Mouse (Mus musculus) embryonic facial prominence, embryonic 10.5 days (tissue): Measurements from ENCODE around the gene Mettl5. TPM values are rescaled to one million over a fixed set of nuclear protein-coding genes. Genes with fewer than 3 reads are reported as not detected.

ENCODE experiments used
- DNase-seq: peaks from one replicate; pipeline ENCODE4 v3.0.0-alpha.2; 2017; ENCODE audit warnings: low spot score
- H3K27ac ChIP-seq: fragments of 300-500 bp; sonication (generic); replicated peaks from 2 replicates; pipeline ENCODE4 v1.5.1; 2016; ENCODE audit warnings: mild to moderate bottlenecking
- H3K27me3 ChIP-seq: fragments of 300-500 bp; sonication (generic); replicated peaks from 2 replicates; pipeline ENCODE4 v1.6.1; 2016; ENCODE audit warnings: low read depth, mild to moderate bottlenecking; ENCODE audit not compliant: poor library complexity, severe bottlenecking
- H3K36me3 ChIP-seq: fragments of 300-500 bp; sonication (generic); replicated peaks from 2 replicates; pipeline ENCODE4 v1.6.1; 2016; ENCODE audit warnings: mild to moderate bottlenecking, moderate library complexity
- H3K4me1 ChIP-seq: fragments of 300-500 bp; sonication (generic); 2 replicates; pipeline ENCODE4 v1.6.1; 2016
- H3K4me3 ChIP-seq: fragments of 300-500 bp; sonication (generic); 2 replicates; pipeline ENCODE4 v1.5.1; 2016; ENCODE audit warnings: mild to moderate bottlenecking, moderate library complexity
- H3K9me3 ChIP-seq: fragments of 300-500 bp; sonication (generic); 2 replicates; pipeline ENCODE4 v1.6.1; 2016; ENCODE audit warnings: mild to moderate bottlenecking
- WGBS: fragments of 180-500 bp; shearing (Covaris S2); methylation state at CpG from one replicate; pipeline ENCODE4 v1.1.7; 2016; 5-methylcytosine and 5-hydroxymethylcytosine counted together
- polyA plus RNA-seq: library from polyadenylated mRNA; unstranded; fragments of >200 nt; fragmentation: Nextera tagmentation; extraction: Ambion mirVana; gene quantifications from 2 replicates; pipeline ENCODE4 v1.2.1, GENCODE M21; 2016

Gene Mettl5
- polyA plus RNA-seq, 1 experiment from 2014 or later, result 41.9 TPM

DNA sequence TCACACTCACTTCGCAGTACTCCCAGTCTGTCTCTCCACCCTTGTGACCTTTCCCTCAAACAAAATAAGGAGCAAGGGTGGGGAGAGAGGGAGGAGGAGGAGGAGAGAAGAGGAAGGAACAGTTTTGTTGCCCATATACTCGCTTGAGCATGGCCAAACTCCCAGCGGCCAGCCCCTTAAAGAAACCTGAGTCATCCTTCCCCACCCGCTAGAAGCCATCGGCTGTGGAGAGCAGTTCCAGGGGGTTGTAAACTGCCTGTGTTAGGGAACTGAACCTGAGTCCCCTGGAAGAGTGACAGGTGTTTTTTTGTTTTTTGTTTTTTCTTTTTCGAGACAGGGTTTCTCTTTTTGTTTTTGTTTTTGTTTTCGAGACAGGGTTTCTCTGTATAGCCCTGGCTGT lies 5.4 kb upstream of the Mettl5 start:
- peaks cover under 1% of the 10 kb centered on the region; the same call in 1 of the 2 replicates for H3K4me1 ChIP-seq
- DNase-seq, result no peak
- H3K27me3 ChIP-seq, result no peaks in the 10 kb centered on the region
- H3K9me3 ChIP-seq, result no peaks in the 10 kb centered on the region
- no peak overlapping the region for H3K4me3 ChIP-seq
- no peaks in the 10 kb centered on the region for H3K36me3 ChIP-seq
- H3K27ac ChIP-seq, result no peak overlapping the region
- 66% methylated on average over 7 of the region's 7 CpGs for WGBS

DNA sequence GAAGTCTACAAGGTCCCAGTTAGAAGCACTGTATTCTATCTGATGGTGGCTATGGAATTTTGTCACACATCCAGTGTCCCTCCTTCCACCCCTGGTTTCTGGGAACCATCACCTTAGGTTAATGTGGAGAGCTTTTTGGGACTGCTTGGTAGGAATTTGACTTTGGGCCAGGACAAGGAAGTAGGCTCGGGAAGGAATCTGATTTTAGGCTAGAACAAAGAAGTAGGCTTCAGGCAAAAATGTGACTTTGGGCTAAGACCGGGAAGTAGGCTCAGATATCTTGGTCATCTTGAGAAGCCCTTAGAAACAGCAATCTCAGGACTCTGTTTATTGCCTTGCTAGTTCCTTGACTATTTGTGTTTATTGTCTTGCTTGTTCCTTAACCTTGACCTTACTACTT lies 3.5 kb upstream of the Mettl5 start:
- Histone ChIP-seq H3K4me3 (no peak overlapping the region), H3K27me3 (no peaks in the 10 kb centered on the region), H3K27ac (no peak overlapping the region), H3K4me1 (peaks cover 11% of the 10 kb centered on the region), H3K9me3 (no peaks in the 10 kb centered on the region), H3K36me3 (no peaks in the 10 kb centered on the region)
- WGBS, result 74% methylated on average over 2 of the region's 2 CpGs
- no peak for DNase-seq

DNA sequence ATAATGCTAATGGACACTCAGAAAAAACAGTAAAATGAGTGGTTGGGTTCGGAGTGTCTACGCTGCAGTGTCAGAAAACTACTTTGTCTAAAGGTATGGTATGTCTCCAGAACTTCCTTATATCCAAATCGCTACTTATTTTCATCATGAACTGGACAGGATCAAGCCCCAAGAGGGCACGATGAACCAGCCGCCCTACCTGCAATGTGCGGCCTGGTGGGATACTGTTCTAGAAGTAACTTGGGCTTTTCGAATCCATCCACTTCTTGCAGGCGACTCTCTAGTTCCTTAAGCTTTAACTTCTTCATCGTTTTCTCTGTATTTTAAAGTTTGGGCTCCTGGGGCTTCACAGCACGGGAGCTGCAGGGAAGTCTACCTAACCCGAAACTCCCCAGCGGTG lies 365 bp downstream of the Mettl5 start:
- Histone ChIP-seq H3K9me3 (no peaks in the 10 kb centered on the region), H3K27me3 (no peaks in the 10 kb centered on the region), H3K4me1 (peaks cover 11% of the 10 kb centered on the region), H3K4me3 (peak overlapping the region; percentile 67), H3K27ac (peak overlapping the region; percentile 88), H3K36me3 (peaks cover 15% of the 10 kb centered on the region; the same call in 1 of the 2 replicates)
- DNase-seq, result no peak
- 7% methylated on average over 12 of the region's 12 CpGs for WGBS

DNA sequence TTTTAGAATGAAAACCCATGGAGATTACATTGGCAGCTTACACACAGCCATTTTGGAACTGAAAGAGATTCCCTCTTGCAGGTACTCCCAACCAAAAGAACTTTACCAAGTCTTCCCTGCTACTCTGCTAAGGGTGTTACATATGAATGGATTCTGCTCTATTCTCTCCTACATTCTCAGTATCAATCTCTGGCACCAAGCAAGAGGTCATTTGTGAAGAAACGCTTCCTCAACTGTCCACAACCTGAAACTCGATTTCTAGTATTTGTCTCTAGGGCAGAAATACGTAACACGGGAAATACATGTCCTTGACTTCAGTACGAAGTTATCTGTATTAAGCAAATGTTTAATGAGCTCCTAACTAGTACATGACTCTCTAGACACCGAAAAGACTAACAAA lies 834 bp downstream of the Mettl5 start:
- Histone ChIP-seq H3K27me3 (no peaks in the 10 kb centered on the region), H3K4me3 (peak overlapping the region; percentile 67), H3K27ac (no peak overlapping the region), H3K9me3 (no peaks in the 10 kb centered on the region), H3K36me3 (peaks cover 20% of the 10 kb centered on the region; the same call in 1 of the 2 replicates), H3K4me1 (peaks cover 11% of the 10 kb centered on the region)
- DNase-seq, result no peak
- WGBS, result 62% methylated on average over 6 of the region's 6 CpGs

DNA sequence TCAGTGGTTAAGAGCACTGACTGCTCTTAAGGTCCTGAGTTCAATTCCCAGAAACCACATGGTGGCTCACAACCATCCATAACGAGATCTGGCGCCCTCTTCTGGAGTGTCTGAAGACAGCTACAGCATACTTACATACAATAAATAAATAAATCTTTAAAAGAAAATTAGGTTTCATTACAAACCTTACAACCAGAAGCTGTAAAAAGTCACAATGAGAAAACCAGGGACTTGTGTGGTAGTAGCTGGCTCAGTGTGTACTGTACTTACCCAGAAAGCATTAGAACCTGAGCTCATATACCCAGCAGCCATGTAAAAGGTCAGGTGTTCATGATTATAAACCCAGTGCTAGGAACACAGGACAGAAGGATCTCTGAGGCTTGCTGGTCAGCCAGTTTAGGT lies 1.4 kb downstream of the Mettl5 start:
- H3K4me1 ChIP-seq, result peaks cover 11% of the 10 kb centered on the region
- no peaks in the 10 kb centered on the region for H3K9me3 ChIP-seq
- no peak overlapping the region for H3K27ac ChIP-seq
- H3K27me3 ChIP-seq, result no peaks in the 10 kb centered on the region
- WGBS, result 65% methylated on average over 2 of the region's 2 CpGs
- no peak overlapping the region for H3K4me3 ChIP-seq
- peaks cover 26% of the 10 kb centered on the region for H3K36me3 ChIP-seq
- DNase-seq, result no peak

DNA sequence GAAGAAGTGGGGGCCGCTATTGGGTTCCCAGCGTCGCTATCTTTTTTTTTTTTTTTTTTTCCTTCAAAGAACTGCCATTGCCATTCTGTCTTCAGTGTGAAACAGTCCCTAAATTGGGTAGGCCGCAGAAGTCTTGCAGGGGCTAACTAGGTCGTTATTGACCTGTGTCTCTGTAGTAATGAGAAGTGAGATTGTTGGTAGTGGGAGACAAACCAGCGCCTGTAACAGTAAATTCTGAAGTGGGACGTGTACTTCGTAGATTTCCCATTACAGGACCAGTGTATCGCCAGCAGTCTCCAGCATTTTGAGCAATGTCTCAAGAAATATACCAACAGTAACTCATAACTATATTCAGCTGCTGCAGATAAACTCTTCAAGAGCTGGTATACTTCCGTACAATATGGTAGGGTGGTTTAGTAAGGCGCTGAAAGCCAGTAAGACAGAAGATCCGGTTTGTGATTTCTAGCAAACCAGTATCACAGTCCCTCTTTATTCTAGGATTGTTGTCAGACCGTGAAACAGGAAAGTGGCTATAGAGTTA lies 23.2 kb downstream of the Mettl5 start:
- H3K4me3 ChIP-seq, result peak overlapping the region; percentile 98
- peaks cover 16% of the 10 kb centered on the region for H3K4me1 ChIP-seq
- H3K27ac ChIP-seq, result peak overlapping the region; percentile 97
- DNase-seq, result no peak
- no peaks in the 10 kb centered on the region for H3K9me3 ChIP-seq
- WGBS, result 5% methylated on average over 13 of the region's 13 CpGs
- H3K27me3 ChIP-seq, result no peaks in the 10 kb centered on the region
- peaks cover 30% of the 10 kb centered on the region for H3K36me3 ChIP-seq

DNA sequence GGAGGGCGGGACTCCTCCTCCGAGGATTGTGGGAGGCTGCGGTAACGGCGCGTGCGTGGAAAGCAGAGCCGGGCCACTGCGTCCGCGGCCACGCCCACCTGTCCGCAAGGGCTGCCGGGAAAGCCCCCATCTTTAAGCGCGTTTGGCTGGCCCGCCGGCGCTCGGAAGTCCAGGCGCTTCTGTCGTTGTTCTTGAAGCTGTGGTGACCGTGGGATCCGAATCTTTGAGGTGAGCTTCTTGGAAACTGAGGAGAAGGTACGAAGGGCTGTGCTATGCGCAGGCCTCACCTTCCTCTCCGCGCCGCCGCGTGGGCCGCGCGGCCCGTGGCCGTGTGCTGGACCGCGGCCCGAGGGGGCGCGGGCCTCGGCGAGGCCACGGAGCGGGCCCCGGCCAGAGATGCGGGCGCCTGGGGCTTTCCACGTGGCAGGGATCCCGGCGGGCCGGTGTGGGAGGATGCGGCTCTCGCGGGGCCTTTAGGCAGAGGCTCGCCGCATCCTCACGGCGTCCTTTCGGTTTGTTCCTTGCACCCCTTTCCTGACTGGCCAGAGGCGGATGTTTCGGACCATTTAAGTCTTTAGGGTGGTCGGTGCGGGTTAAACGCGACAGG lies 23.8 kb downstream of the Mettl5 start, which contains the start of gene Ssb:
Gene Ssb (plus strand): TSS at position 78 of the 607 bp plus-strand sequence.
- WGBS, result under 1% methylated on average over 66 of the region's 66 CpGs
- no peaks in the 10 kb centered on the region for H3K9me3 ChIP-seq
- peak; percentile 95 for DNase-seq
- H3K27me3 ChIP-seq, result no peaks in the 10 kb centered on the region
- H3K4me3 ChIP-seq, result peak within 1 kb of the TSS; percentile 98
- H3K27ac ChIP-seq, result peak within 1 kb of the TSS; percentile 97
- peaks cover 16% of the 10 kb centered on the region for H3K4me1 ChIP-seq
- peaks cover 24% of the 10 kb centered on the region for H3K36me3 ChIP-seq

DNA sequence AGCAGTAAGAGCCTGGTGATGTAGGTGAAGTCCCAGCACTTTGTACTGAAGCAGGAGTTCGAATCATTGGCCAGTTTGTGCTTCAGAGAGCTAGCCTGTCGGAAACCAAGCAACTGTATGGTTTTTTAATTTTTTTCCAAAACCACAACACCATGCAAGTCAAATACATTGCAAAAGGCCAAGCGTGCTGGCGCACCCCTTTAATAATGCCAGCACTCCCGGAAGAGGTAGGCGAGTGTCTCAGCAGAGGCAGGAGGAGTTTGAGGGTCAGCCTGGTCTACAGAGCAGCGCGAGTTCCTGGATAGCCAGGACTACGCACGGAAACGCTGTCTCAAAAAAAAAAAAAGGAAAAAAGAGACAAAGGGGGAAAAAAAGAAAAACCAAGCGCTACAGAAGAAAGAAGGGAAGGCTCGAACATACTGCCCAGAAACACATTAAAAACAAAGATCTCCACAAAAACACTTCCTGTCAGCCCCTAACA lies 24.4 kb downstream of the Mettl5 start:
- no peaks in the 10 kb centered on the region for H3K9me3 ChIP-seq
- peaks cover 16% of the 10 kb centered on the region for H3K4me1 ChIP-seq
- 13% methylated on average over 13 of the region's 13 CpGs for WGBS
- H3K27ac ChIP-seq, result peak overlapping the region; percentile 97
- peaks cover 19% of the 10 kb centered on the region for H3K36me3 ChIP-seq
- no peak for DNase-seq
- H3K27me3 ChIP-seq, result no peaks in the 10 kb centered on the region
- peak overlapping the region; percentile 98 for H3K4me3 ChIP-seq

DNA sequence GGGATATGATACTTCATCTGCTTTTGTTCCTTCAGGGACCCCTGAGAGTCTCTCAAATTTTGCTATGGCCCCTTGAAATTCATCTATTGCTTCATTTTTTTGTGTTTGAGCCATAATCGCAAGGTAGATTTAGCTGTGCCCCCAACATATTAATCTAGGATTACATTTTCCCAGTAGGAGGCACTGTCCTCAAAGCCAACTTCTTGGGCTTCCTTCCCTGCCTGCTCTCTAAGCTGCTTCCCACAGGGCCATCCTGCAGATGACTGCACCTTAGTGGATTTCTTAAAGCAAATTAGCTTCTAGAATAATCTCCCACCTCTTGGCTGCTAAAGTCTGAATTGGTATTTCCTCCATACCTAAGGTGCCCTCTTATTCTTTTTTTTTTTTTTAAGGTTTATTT lies 27.5 kb downstream of the Mettl5 start:
- Histone ChIP-seq H3K36me3 (no peaks in the 10 kb centered on the region), H3K27ac (no peak overlapping the region), H3K4me3 (no peak overlapping the region), H3K4me1 (peaks cover 8% of the 10 kb centered on the region), H3K9me3 (no peaks in the 10 kb centered on the region), H3K27me3 (no peaks in the 10 kb centered on the region)
- WGBS, result 95% methylated on average over 1 of the region's 1 CpGs
- no peak for DNase-seq

DNA sequence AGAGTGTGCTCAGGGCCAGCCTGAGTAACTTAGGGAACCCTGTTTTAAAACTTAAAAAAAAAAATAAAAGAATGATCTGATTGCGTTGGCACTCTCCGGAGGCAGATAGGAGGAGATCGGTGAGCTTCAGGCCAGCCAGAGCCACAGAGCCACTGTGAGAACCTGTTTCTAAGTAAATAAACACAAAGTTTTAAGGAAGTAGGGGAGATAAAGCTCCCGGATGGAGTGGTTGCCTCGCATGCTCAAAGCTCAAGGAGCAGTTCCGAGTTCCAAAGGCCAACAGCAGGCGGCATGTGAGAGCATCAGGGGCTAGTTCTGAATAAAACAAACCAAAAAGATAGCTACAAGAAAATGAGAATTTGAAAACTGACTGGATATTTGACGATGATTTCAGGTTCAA lies 29.0 kb downstream of the Mettl5 start:
- Histone ChIP-seq H3K9me3 (no peaks in the 10 kb centered on the region), H3K27ac (no peak overlapping the region), H3K27me3 (no peaks in the 10 kb centered on the region), H3K4me3 (no peak overlapping the region), H3K36me3 (no peaks in the 10 kb centered on the region), H3K4me1 (peaks cover 5% of the 10 kb centered on the region; the same call in 1 of the 2 replicates)
- DNase-seq, result no peak
- WGBS, result 69% methylated on average over 8 of the region's 8 CpGs

DNA sequence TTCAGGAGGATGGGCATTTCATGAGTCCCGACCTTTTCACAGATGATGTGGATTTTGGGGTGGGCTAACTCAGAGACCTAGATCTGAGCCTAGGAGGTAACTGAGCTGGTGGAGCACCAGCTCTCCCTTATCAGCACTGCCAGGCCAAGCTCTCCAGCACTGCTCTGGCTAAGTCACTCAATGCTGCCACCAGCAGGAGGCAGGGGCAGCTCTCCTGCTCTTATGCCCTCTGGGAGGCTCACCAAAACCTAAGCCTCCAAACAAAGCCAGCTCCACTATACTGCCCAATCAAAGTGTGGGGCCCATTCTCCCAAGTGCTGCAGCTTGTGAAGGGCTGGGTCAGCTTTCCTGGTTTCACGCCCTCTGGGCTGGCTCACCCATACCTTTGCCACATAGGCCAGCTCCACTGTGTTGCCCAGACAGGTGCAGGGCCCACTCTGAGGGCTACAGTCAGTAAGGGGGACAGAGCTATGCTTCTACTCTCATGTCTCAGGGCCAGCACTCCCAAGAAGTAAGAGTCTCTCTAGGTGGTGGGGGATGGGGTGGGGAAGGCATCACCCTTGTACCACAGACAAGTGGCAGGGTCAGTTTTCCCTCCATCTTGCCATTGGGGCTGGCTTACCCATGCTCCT lies 33.9 kb downstream of the Mettl5 start:
- DNase-seq, result no peak
- no peaks in the 10 kb centered on the region for H3K9me3 ChIP-seq
- H3K4me1 ChIP-seq, result peaks cover 3% of the 10 kb centered on the region; the same call in 1 of the 2 replicates
- H3K27ac ChIP-seq, result no peak overlapping the region
- 58% methylated on average over 2 of the region's 2 CpGs for WGBS
- no peak overlapping the region for H3K4me3 ChIP-seq
- H3K36me3 ChIP-seq, result no peaks in the 10 kb centered on the region
- H3K27me3 ChIP-seq, result no peaks in the 10 kb centered on the region

DNA sequence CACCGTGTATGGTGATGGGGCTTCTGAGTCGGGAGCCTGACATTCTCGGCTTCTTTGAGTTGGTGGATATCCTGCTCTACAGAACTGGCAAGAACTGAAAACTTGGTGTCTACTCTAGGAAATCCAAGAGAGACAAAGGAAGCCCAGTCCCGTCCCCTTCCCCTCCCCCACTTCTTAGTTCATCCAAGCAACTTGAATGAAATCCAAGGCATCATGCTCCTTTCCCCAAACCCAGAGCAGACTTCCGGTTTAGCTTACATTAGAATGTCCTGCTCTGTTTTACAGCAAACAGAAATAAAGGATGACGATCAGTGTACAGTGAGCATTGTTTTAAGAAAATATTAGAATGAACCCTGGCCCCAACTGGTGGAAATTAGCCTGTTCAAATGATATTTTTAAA lies 36.2 kb downstream of the Mettl5 start:
- WGBS, result 68% methylated on average over 6 of the region's 6 CpGs
- Histone ChIP-seq H3K36me3 (no peaks in the 10 kb centered on the region), H3K4me1 (peaks cover 3% of the 10 kb centered on the region; the same call in 1 of the 2 replicates), H3K27me3 (no peaks in the 10 kb centered on the region), H3K9me3 (no peaks in the 10 kb centered on the region), H3K27ac (no peak overlapping the region; the same call in 1 of the 2 replicates), H3K4me3 (no peak overlapping the region)
- no peak for DNase-seq

DNA sequence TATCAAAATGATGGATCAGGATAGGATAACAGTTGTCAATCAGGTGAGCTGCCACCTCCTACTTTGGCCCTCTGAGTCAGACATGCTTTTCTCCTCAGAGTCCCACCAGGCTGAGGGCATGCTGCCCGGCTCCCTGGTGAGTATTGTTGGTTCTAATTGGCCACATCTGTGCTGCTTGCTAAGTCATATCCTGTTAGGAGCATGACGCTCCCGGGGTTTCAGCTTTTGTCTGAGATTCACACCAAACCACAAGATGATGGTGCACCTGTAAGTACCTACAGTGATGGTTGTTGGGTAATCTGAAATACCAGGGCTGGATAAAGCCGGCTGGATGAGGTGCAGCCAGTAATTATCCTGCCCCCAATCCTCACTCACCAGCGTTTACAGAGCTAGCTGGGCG lies 45.2 kb downstream of the Mettl5 start:
- Histone ChIP-seq H3K36me3 (peaks cover 19% of the 10 kb centered on the region), H3K4me1 (peaks cover 4% of the 10 kb centered on the region), H3K27me3 (no peaks in the 10 kb centered on the region), H3K9me3 (no peaks in the 10 kb centered on the region), H3K4me3 (no peak overlapping the region), H3K27ac (no peak overlapping the region)
- DNase-seq, result no peak
- WGBS, result 33% methylated on average over 6 of the region's 6 CpGs
